Mouse (Mus musculus) v-Abl transformed pro-B cells (cell line): ENCODE data around the gene Srsf1.

Experiments
- in situ Hi-C, 2 experiments: fragments of 400-800 bp; cut with MboI; formaldehyde crosslinking; loops; one replicate each; pipeline ENCODE4 v1.15.1; 2025; ENCODE audit not compliant: unreplicated experiment in 2 of 2

The Srsf1 gene

GRCm38 (mm10) chr11:88046944-88047794 lies at the start of gene Srsf1:
Srsf1 (plus strand) TSS chr11:88047373.
- in situ Hi-C loops: loop anchor here in 1 of 2 experiments (5.0 kb wide), 1 partner anchor 60 kb away; the partner anchor contains the start of gene Dynll2

- in situ Hi-C loops: no loop called here
Observed at GRCm38 (mm10) chr11:87999751-88000150, 47.4 kb upstream of the Srsf1 start.

- in situ Hi-C loops: no loop called here
Observed at GRCm38 (mm10) chr11:88002738-88003137, 44.4 kb upstream of the Srsf1 start.

GRCm38 (mm10) chr11:88004123-88004522 lies 43.0 kb upstream of the Srsf1 start:
- in situ Hi-C loops: no loop called here

GRCm38 (mm10) chr11:88008641-88009040 lies 38.5 kb upstream of the Srsf1 start:
- in situ Hi-C loops: no loop called here

- in situ Hi-C loops: no loop called here
Observed at GRCm38 (mm10) chr11:88009542-88010190, 37.5 kb upstream of the Srsf1 start.

- in situ Hi-C loops: no loop called here
Observed at GRCm38 (mm10) chr11:88011208-88011913, 35.8 kb upstream of the Srsf1 start.

- in situ Hi-C loops: no loop called here
Observed at GRCm38 (mm10) chr11:88011914-88012419, 35.2 kb upstream of the Srsf1 start.

- in situ Hi-C loops: no loop called here
Observed at GRCm38 (mm10) chr11:88012621-88013244, 34.4 kb upstream of the Srsf1 start.

- in situ Hi-C loops: no loop called here
Observed at GRCm38 (mm10) chr11:88013632-88014031, 33.5 kb upstream of the Srsf1 start.

GRCm38 (mm10) chr11:88015161-88015560 lies 32.0 kb upstream of the Srsf1 start:
- in situ Hi-C loops: no loop called here

- in situ Hi-C loops: no loop called here
Observed at GRCm38 (mm10) chr11:88015795-88016194, 31.4 kb upstream of the Srsf1 start.

GRCm38 (mm10) chr11:88023933-88024332 lies 23.2 kb upstream of the Srsf1 start:
- in situ Hi-C loops: no loop called here

GRCm38 (mm10) chr11:88027391-88028035 lies 19.7 kb upstream of the Srsf1 start:
- in situ Hi-C loops: no loop called here

GRCm38 (mm10) chr11:88028193-88028684 lies 18.9 kb upstream of the Srsf1 start:
- in situ Hi-C loops: no loop called here

GRCm38 (mm10) chr11:88030219-88030618 lies 17.0 kb upstream of the Srsf1 start:
- in situ Hi-C loops: no loop called here

GRCm38 (mm10) chr11:88030836-88031235 lies 16.3 kb upstream of the Srsf1 start:
- in situ Hi-C loops: no loop called here

- in situ Hi-C loops: no loop called here
Observed at GRCm38 (mm10) chr11:88031753-88032152, 15.4 kb upstream of the Srsf1 start.

GRCm38 (mm10) chr11:88035970-88036369 lies 11.2 kb upstream of the Srsf1 start:
- in situ Hi-C loops: no loop called here

GRCm38 (mm10) chr11:88036761-88037251 lies 10.4 kb upstream of the Srsf1 start:
- in situ Hi-C loops: no loop called here
